Mouse (Mus musculus): ENCODE measurements around the gene Mthfd1l.

The Mthfd1l gene

DNA sequence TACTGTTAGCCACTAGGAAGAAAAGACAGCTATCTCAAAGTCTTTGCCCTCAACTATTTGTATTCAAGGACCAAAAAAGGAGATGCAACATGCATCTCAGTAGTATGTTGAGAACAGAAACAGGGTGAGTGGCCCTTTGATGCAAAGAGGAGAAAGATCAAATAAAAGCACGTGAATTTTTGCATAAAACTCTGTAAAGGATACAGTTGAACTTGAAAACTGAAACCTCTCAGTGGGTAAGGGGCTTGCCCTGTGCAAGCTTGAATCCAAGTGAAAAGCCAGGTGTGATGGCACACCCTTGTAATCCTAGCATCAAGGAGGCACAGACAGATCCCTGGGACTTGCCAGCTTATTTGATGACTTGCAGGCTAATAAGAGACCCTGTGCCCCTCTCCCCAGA is 151.2 kb downstream of the Mthfd1l start:
- no peak for DNase-seq

- DNase-seq: no peak
Observed at GRCm38 (mm10) chr10:4125232-4125631, 152.3 kb downstream of the Mthfd1l start.

- DNase-seq: peak; percentile 13 to 26
Observed at GRCm38 (mm10) chr10:4126335-4127012, 153.6 kb downstream of the Mthfd1l start.

GRCm38 (mm10) chr10:4128411-4128810 is 155.5 kb downstream of the Mthfd1l start:
- DNase-seq: no peak

- no peak for DNase-seq
Observed at GRCm38 (mm10) chr10:4128915-4129314, 156.0 kb downstream of the Mthfd1l start.

GRCm38 (mm10) chr10:4129461-4129860 is 156.5 kb downstream of the Mthfd1l start:
- DNase-seq: no peak

DNA sequence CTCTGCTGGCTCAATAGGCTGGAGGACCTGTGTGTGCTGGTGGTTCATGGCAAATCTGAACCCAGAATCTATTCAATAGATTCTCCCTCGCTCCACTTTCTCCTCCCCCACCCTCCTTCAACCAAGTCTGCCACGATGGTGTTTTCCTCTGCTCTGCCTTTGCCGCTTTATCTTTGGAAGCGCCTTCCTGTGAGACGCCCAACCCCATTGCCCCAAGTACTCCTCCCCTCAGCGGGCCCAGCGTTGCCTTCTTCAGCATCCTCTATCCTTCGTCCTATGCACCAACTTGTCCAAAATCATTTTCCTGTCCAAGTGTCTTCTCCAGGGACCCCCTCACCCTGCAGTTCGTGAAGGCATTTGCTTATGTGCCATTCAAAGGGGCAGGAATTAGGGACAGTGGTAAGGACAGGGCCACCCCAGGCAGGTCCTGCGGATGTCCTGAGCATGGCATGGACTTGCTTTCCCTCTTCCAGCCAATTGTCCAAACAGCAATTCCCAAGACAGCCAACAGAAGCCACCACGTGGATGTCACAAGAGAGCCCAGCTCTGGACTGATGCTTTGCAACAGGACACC is 157.2 kb downstream of the Mthfd1l start:
- no peak for DNase-seq

- DNase-seq: no peak
Observed at GRCm38 (mm10) chr10:4132735-4133134, 159.8 kb downstream of the Mthfd1l start.

- no peak for DNase-seq
Observed at GRCm38 (mm10) chr10:4135100-4135764, 162.3 kb downstream of the Mthfd1l start.

GRCm38 (mm10) chr10:4139531-4139930 is 166.6 kb downstream of the Mthfd1l start:
- DNase-seq: no peak

GRCm38 (mm10) chr10:4141689-4142088 is 168.8 kb downstream of the Mthfd1l start:
- DNase-seq: peak; percentile 19 to 28

GRCm38 (mm10) chr10:4142816-4143215 is 169.9 kb downstream of the Mthfd1l start:
- no peak for DNase-seq

GRCm38 (mm10) chr10:4143381-4143780 is 170.5 kb downstream of the Mthfd1l start:
- no peak for DNase-seq

DNA sequence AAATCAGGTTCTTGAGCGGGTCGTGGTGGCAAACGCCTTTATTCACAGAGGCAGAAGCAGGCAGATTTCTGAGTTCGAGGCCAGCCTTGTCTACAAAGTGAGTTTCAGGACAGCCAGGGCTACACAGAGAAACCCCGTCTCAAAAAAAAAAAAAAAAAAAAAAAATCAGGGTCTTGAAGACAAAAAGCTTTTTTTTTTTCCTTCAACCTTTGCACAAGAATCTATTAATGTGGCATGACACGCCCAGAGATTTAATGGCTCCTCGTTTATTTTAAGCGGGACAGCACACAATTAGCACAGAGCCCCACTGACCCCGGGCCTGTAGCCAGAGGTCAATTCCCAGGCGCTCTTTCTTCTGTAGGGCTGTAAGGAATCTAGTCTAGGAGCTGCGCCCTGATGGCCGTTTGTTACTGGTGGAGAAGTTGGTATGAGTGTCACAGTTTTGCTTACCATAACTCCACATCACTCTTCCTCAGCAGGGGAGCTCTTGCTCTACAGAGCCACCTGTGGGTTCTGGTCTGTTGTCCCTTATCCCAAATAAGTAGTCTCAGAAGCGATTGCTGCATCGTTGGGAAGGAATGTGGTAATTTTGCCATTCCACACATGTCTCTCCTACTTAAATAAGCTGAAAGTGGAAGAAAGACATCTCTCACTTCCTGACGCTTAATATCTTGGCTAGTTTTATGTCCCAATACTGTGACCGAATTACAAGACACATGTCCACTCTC is 172.3 kb downstream of the Mthfd1l start:
- DNase-seq: no peak

- no peak for DNase-seq
Observed at GRCm38 (mm10) chr10:4146947-4147346, 174.0 kb downstream of the Mthfd1l start.

DNA sequence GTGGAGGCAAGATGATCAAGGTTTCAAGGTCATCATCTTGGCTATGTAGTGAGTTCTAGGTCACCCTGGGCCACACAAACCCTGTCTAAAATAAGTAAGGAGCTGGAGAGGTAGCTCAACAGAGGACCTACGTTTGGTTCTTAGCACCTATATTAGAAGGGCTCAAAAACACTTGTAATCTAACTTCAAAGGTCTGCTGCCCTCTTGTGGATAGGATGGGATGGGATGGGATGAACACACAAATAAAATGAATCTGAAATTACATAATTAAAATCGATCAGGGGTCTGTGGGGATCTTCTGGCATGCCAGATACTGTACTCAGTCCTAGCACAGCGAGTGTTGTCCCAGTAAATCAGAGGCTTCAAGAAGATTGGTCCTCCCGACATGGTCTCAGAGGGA is 178.2 kb downstream of the Mthfd1l start:
- DNase-seq: no peak

DNA sequence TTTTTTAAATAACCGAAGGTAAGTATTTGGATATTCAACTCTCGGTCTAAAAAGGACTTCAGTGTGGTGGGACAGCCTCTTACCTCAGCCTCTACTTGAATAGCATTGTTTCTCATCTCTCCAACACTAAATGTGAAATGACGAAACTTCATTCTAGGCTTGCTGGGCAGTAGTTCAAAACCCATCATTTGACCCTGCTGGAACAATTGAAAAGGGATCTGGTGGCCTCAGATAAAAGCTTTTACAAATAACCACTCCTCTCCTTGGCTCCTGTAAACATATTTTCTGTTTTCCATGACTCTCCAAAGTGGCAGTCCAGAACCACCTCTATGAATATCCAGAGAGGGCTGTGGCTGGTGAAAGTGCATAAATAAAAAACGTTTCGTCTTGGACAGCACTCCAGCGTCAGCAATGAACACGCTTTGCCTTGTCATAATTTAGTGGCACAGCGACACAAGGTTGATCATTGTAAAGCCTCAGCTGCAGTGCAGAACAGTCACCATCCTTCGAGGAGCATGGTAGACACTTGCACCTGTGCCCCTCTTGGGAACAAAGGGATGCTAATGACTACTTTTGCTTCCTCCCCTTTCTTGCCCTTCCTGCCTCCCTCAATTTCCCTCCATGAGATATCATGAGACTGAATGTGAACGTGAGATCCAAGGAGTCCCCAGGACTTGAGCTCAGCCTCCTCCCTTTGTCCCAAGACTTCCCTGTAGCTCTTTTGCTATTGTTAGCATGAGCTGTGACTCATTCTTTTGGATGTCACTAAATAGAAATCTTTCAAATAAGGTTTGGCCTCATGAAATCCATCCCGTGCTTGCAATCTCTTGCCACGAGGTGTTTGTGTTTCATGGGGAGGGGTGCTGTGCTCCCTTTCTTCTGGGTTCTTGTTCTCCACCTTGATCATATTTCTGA is 179.2 kb downstream of the Mthfd1l start:
- DNase-seq: no peak

- no peak for DNase-seq
Observed at GRCm38 (mm10) chr10:4153031-4153430, 180.1 kb downstream of the Mthfd1l start.

GRCm38 (mm10) chr10:4154035-4154434 is 181.1 kb downstream of the Mthfd1l start:
- DNase-seq: no peak

DNA sequence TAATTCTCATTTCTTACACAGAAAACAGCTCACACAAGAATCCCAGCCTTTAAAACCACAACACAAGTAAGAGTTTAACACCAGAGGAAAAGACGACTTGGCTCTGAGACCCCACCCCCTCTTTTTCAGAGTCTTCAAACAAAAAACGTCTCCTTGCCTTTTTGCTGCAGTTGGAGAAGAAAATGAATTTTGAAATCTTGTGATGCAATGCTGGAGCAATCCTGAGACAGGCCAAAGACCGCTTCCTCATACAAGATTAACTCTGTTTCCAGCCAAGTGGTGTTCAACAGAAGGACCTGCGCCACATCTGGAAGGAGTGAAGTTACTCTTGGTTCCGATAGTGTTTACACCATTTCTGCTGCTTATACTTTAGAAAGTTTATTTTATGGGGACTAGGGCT is 182.6 kb downstream of the Mthfd1l start:
- no peak for DNase-seq

- no peak for DNase-seq
Observed at GRCm38 (mm10) chr10:4158533-4158932, 185.6 kb downstream of the Mthfd1l start.

DNA sequence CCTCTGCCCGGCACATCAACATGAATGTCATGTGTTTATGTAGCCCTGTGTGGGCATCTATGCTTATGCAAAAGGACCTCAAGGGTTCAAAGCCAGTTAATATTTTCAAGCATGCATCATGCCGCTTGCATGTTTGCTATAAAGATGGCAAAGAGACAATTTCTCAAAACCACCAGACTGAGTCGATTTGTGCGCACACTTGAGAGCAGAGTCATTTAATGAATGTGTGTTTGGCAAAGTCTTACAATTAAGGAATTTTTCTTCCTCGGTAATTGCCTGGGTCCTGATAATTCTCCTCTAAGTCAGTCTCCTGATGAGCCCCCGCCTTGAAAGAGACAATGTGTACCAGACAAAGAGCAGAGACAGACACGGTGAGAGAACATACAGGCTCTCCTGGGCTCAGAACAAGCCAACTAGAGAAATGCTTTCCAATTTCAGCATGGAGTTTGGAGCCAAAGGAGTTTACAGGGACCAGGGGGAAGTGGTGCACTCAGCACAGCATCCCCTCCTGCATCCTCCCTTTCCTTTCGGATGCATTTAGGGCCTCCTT is 186.7 kb downstream of the Mthfd1l start:
- DNase-seq: no peak
